Mouse (Mus musculus): ENCODE measurements around the gene Lrmda. TPM values are rescaled to one million over a fixed set of nuclear protein-coding genes. Genes with fewer than 3 reads are reported as not detected.

Gene Lrmda
- polyA plus RNA-seq, 1 experiment: not detected

- no peaks in the 10 kb centered on the region for H3K4me1 ChIP-seq (ENCODE audit: control insufficient read depth, insufficient read depth, insufficient read length, low read length)
- no peak overlapping the region for H3K27ac ChIP-seq (ENCODE audit: insufficient read depth, low read depth, low read length)
- H3K27me3 ChIP-seq (ENCODE audit: control insufficient read depth, insufficient read depth, low read length): no peaks in the 10 kb centered on the region
- TF ChIP-seq POLR2A (IDR thresholded peaks at IDR 0.05; ENCODE audit: low read depth, low read length) (no peak), CTCF (IDR thresholded peaks at IDR 0.05; ENCODE audit: extremely low read depth, insufficient read length, insufficient replicate concordance, low read depth, low read length) (no peak)
- no peak overlapping the region for H3K4me3 ChIP-seq (ENCODE audit: low read depth, low read length)
- 88% methylated on average over 2 of the region's 2 CpGs for WGBS
- H3K36me3 ChIP-seq (ENCODE audit: control insufficient read depth, insufficient read depth, low read length): no peaks in the 10 kb centered on the region
Measured at GRCm38 (mm10) chr14:22445841-22446570, 426.5 kb downstream of the Lrmda start.

DNA sequence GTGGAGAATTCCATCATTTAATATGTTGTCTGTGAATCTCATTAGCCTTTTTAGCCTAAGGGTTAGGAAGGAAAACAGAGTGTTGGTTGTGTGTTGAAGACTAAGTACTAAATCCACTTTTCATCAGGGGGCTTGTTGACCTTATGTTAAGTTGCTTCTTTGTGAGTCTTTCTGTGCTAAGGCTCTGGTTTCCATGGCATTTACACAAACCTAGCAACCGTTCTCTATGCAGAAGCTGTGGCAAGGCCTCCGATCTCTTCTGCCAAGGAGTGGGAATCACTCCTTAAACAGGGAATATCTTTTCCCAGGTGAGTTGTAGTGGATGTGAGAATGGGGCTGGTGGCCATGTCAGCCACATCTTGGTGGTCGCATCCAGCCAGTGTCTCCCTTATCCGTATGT, 432.1 kb downstream of the Lrmda start:
- Histone ChIP-seq H3K27me3 (ENCODE audit: control insufficient read depth, insufficient read depth, low read length) (no peaks in the 10 kb centered on the region), H3K36me3 (ENCODE audit: control insufficient read depth, insufficient read depth, low read length) (no peaks in the 10 kb centered on the region)

DNA sequence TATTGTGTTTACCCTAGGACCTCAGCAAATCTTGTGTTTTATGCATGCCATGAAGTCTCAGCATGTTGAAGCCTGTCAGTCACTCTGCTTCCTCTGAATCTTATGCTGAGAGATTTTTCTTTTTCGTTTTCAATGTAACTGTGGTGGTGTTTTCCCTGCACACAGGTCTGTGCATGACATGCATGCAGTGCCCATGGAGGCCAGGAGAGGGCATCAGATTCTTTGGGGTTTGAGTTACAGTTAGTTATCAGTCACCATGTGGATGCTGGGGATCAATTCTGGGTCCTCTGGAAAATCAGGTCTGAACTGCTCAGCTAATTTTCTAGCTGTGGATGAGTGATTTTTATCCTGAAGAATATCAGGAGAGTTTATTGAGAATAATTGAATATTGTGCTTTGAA, 444.8 kb downstream of the Lrmda start:
- WGBS: 81% methylated on average over 1 of the region's 1 CpGs
- no peak overlapping the region for H3K27ac ChIP-seq (ENCODE audit: insufficient read depth, low read depth, low read length)
- H3K4me1 ChIP-seq (ENCODE audit: control insufficient read depth, insufficient read depth, insufficient read length, low read length): no peaks in the 10 kb centered on the region
- H3K36me3 ChIP-seq (ENCODE audit: control insufficient read depth, insufficient read depth, low read length): no peaks in the 10 kb centered on the region
- H3K27me3 ChIP-seq (ENCODE audit: control insufficient read depth, insufficient read depth, low read length): no peaks in the 10 kb centered on the region
- TF ChIP-seq POLR2A (IDR thresholded peaks at IDR 0.05; ENCODE audit: low read depth, low read length) (no peak), CTCF (IDR thresholded peaks at IDR 0.05; ENCODE audit: extremely low read depth, insufficient read length, insufficient replicate concordance, low read depth, low read length) (no peak)
- no peak overlapping the region for H3K4me3 ChIP-seq (ENCODE audit: low read depth, low read length)

More for the DNA sequence above, 432.1 kb downstream of the Lrmda start:
- no peak overlapping the region for H3K4me3 ChIP-seq (ENCODE audit: low read depth, low read length)
- 95% methylated on average over 4 of the region's 4 CpGs for WGBS
- TF ChIP-seq POLR2A (IDR thresholded peaks at IDR 0.05; ENCODE audit: low read depth, low read length) (no peak), CTCF (IDR thresholded peaks at IDR 0.05; ENCODE audit: extremely low read depth, insufficient read length, insufficient replicate concordance, low read depth, low read length) (no peak)
- H3K27ac ChIP-seq (ENCODE audit: insufficient read depth, low read depth, low read length): no peak overlapping the region
- H3K4me1 ChIP-seq (ENCODE audit: control insufficient read depth, insufficient read depth, insufficient read length, low read length): no peaks in the 10 kb centered on the region

GRCm38 (mm10) chr14:22471041-22471440, 451.5 kb downstream of the Lrmda start:
- TF ChIP-seq POLR2A (IDR thresholded peaks at IDR 0.05; ENCODE audit: low read depth, low read length) (no peak), CTCF (IDR thresholded peaks at IDR 0.05; ENCODE audit: extremely low read depth, insufficient read length, insufficient replicate concordance, low read depth, low read length) (no peak)
- Histone ChIP-seq H3K4me1 (ENCODE audit: control insufficient read depth, insufficient read depth, insufficient read length, low read length) (no peaks in the 10 kb centered on the region), H3K27ac (ENCODE audit: insufficient read depth, low read depth, low read length) (no peak overlapping the region), H3K4me3 (ENCODE audit: low read depth, low read length) (no peak overlapping the region), H3K36me3 (ENCODE audit: control insufficient read depth, insufficient read depth, low read length) (no peaks in the 10 kb centered on the region), H3K27me3 (ENCODE audit: control insufficient read depth, insufficient read depth, low read length) (no peaks in the 10 kb centered on the region)
- 86% methylated on average over 4 of the region's 4 CpGs for WGBS

- WGBS: 78% methylated on average over 7 of the region's 7 CpGs
Measured at GRCm38 (mm10) chr14:22473451-22473850, 453.9 kb downstream of the Lrmda start.

DNA sequence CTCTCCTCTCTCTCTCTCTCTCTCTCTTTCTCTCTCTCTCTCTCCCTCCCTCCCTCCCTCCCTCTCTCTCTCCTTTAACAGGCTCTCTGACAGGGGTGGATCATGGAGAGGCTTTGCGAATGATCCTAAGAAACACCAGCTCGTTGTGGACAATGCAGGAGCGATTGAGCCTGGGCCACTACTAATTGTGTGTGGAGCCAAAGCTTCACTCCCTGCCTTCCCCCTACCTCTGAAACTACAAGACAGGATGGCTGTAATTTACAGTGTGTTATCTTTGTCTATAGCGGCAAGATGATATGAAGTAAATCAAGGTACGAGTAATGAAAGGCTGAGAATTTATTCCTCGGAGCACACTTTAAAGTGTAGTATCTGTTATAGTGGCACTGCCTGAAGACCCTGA, 454.5 kb downstream of the Lrmda start:
- no peak for TF ChIP-seq CTCF (IDR thresholded peaks at IDR 0.05; ENCODE audit: extremely low read depth, insufficient read length, insufficient replicate concordance, low read depth, low read length)
- TF ChIP-seq POLR2A (IDR thresholded peaks at IDR 0.05; ENCODE audit: low read depth, low read length): no peak
- no peaks in the 10 kb centered on the region for H3K27me3 ChIP-seq (ENCODE audit: control insufficient read depth, insufficient read depth, low read length)
- H3K27ac ChIP-seq (ENCODE audit: insufficient read depth, low read depth, low read length): no peak overlapping the region
- H3K36me3 ChIP-seq (ENCODE audit: control insufficient read depth, insufficient read depth, low read length): no peaks in the 10 kb centered on the region
- H3K4me3 ChIP-seq (ENCODE audit: low read depth, low read length): no peak overlapping the region
- WGBS: 64% methylated on average over 6 of the region's 6 CpGs
- H3K4me1 ChIP-seq (ENCODE audit: control insufficient read depth, insufficient read depth, insufficient read length, low read length): no peaks in the 10 kb centered on the region

More at GRCm38 (mm10) chr14:22473451-22473850, 453.9 kb downstream of the Lrmda start:
- Histone ChIP-seq H3K4me3 (ENCODE audit: low read depth, low read length) (no peak overlapping the region), H3K27ac (ENCODE audit: insufficient read depth, low read depth, low read length) (no peak overlapping the region), H3K27me3 (ENCODE audit: control insufficient read depth, insufficient read depth, low read length) (no peaks in the 10 kb centered on the region), H3K36me3 (ENCODE audit: control insufficient read depth, insufficient read depth, low read length) (no peaks in the 10 kb centered on the region), H3K4me1 (ENCODE audit: control insufficient read depth, insufficient read depth, insufficient read length, low read length) (no peaks in the 10 kb centered on the region)
- no peak for TF ChIP-seq POLR2A (IDR thresholded peaks at IDR 0.05; ENCODE audit: low read depth, low read length)
- TF ChIP-seq CTCF (IDR thresholded peaks at IDR 0.05; ENCODE audit: extremely low read depth, insufficient read length, insufficient replicate concordance, low read depth, low read length): no peak

GRCm38 (mm10) chr14:22493326-22493725, 473.8 kb downstream of the Lrmda start:
- TF ChIP-seq CTCF (IDR thresholded peaks at IDR 0.05; ENCODE audit: extremely low read depth, insufficient read length, insufficient replicate concordance, low read depth, low read length) (no peak), POLR2A (IDR thresholded peaks at IDR 0.05; ENCODE audit: low read depth, low read length) (no peak)
- H3K27ac ChIP-seq (ENCODE audit: insufficient read depth, low read depth, low read length): no peak overlapping the region
- H3K4me1 ChIP-seq (ENCODE audit: control insufficient read depth, insufficient read depth, insufficient read length, low read length): no peaks in the 10 kb centered on the region
- H3K27me3 ChIP-seq (ENCODE audit: control insufficient read depth, insufficient read depth, low read length): no peaks in the 10 kb centered on the region
- WGBS: 74% methylated on average over 2 of the region's 2 CpGs
- no peaks in the 10 kb centered on the region for H3K36me3 ChIP-seq (ENCODE audit: control insufficient read depth, insufficient read depth, low read length)
- no peak overlapping the region for H3K4me3 ChIP-seq (ENCODE audit: low read depth, low read length)
